Mouse (Mus musculus) midbrain, embryonic 14.5 days (tissue): ENCODE measurements at regions not wholly inside any gene's neighbourhood (a gene's known extent, or its start where the extent isn't known, plus 50 kb on each side); places are given as distances from the start of the nearest gene placed in this dataset.

Experiments
- ATAC-seq: fragments of 200-750 bp; cut with Nextera tagmentation; 2 replicates; pipeline ENCODE4 v1.8.0; 2017; ENCODE audit warnings: moderate number of reproducible peaks, moderate library complexity; ENCODE audit not compliant: low FRiP score, low TSS enrichment
- DNase-seq: peaks from one replicate; pipeline ENCODE4 v3.0.0-alpha.2; 2015
- H3K27ac ChIP-seq: fragments of 300-500 bp; sonication (generic); replicated peaks from 2 replicates; pipeline ENCODE4 v1.5.1; 2014; ENCODE audit warnings: mild to moderate bottlenecking, low read depth, low read length, moderate library complexity
- H3K27me3 ChIP-seq: fragments of 300-500 bp; sonication (generic); 2 replicates; pipeline ENCODE4 v1.6.1; 2014; ENCODE audit warnings: low read length, control low read depth, mixed read lengths; ENCODE audit not compliant: control insufficient read depth, insufficient read depth
- H3K36me3 ChIP-seq: fragments of 300-500 bp; sonication (generic); 2 replicates; pipeline ENCODE4 v1.6.1; 2014; ENCODE audit warnings: low read length, control low read depth; ENCODE audit not compliant: control insufficient read depth, insufficient read depth
- H3K4me1 ChIP-seq: fragments of 300-500 bp; sonication (generic); 2 replicates; pipeline ENCODE4 v1.6.1; 2014; ENCODE audit warnings: mild to moderate bottlenecking, antibody characterized with exemption, low read length, control low read depth; ENCODE audit not compliant: control insufficient read depth, insufficient read depth
- H3K4me2 ChIP-seq: fragments of 300-500 bp; sonication (generic); 2 replicates; pipeline ENCODE4 v1.6.1; 2014; ENCODE audit warnings: mild to moderate bottlenecking, low read length, moderate library complexity
- H3K4me3 ChIP-seq: fragments of 300-500 bp; sonication (generic); replicated peaks from 2 replicates; pipeline ENCODE4 v1.5.1; 2014; ENCODE audit warnings: low read depth, low read length
- H3K9ac ChIP-seq: fragments of 300-500 bp; sonication (generic); replicated peaks from 2 replicates; pipeline ENCODE4 v1.6.1; 2014; ENCODE audit warnings: mild to moderate bottlenecking, low read length, moderate library complexity
- H3K9me3 ChIP-seq: fragments of 300-500 bp; sonication (generic); 2 replicates; pipeline ENCODE4 v1.6.1; 2016; ENCODE audit warnings: low read length, control low read depth, mixed read lengths; ENCODE audit not compliant: control insufficient read depth
- WGBS: fragments of 180-500 bp; shearing (Covaris S2); extraction: QIAGEN DNeasy Blood & Tissue Kit; methylation state at CpG from one replicate; pipeline ENCODE4 v1.1.7; 2014; 5-methylcytosine and 5-hydroxymethylcytosine counted together

- Histone ChIP-seq H3K4me2 (no peak overlapping the region), H3K9ac (no peak overlapping the region), H3K27ac (no peak overlapping the region), H3K4me3 (no peak overlapping the region), H3K4me1 (no peaks in the 10 kb centered on the region), H3K36me3 (no peaks in the 10 kb centered on the region), H3K9me3 (no peaks in the 10 kb centered on the region), H3K27me3 (no peaks in the 10 kb centered on the region)
- WGBS = 33% methylated on average over 9 of the region's 9 CpGs
- ATAC-seq (no peak), DNase-seq (no peak)
These were observed 118.3 kb upstream of the Lef1 start for GRCm38 (mm10) chr3:130991971-130992370.

- H3K9ac ChIP-seq = no peak overlapping the region
- no peaks in the 10 kb centered on the region for H3K27me3 ChIP-seq
- no peaks in the 10 kb centered on the region for H3K36me3 ChIP-seq
- no peak overlapping the region for H3K4me2 ChIP-seq
- no peaks in the 10 kb centered on the region for H3K4me1 ChIP-seq
- WGBS = 100% methylated on average over 2 of the region's 2 CpGs
- H3K9me3 ChIP-seq = no peaks in the 10 kb centered on the region
- ATAC-seq (no peak), DNase-seq (no peak)
- no peak overlapping the region for H3K27ac ChIP-seq
- H3K4me3 ChIP-seq = no peak overlapping the region
These were observed 123.6 kb upstream of the Lef1 start for GRCm38 (mm10) chr3:130986708-130987107.

- Histone ChIP-seq H3K9ac (no peak overlapping the region), H3K4me3 (no peak overlapping the region), H3K4me1 (no peaks in the 10 kb centered on the region), H3K36me3 (no peaks in the 10 kb centered on the region), H3K9me3 (no peaks in the 10 kb centered on the region), H3K27ac (no peak overlapping the region), H3K27me3 (no peaks in the 10 kb centered on the region), H3K4me2 (no peak overlapping the region)
- 98% methylated on average over 2 of the region's 2 CpGs for WGBS
- no peak for ATAC-seq
- no peak for DNase-seq
These were observed 124.2 kb upstream of the Lef1 start for GRCm38 (mm10) chr3:130986101-130986500.

- ATAC-seq = no peak
- Histone ChIP-seq H3K9ac (no peak overlapping the region), H3K4me2 (no peak overlapping the region), H3K27ac (no peak overlapping the region), H3K4me1 (no peaks in the 10 kb centered on the region), H3K36me3 (no peaks in the 10 kb centered on the region), H3K27me3 (no peaks in the 10 kb centered on the region), H3K9me3 (no peaks in the 10 kb centered on the region), H3K4me3 (no peak overlapping the region)
- no peak for DNase-seq
These were observed 128.7 kb upstream of the Lef1 start for GRCm38 (mm10) chr3:130981566-130981965.

GRCm38 (mm10) chr3:130978986-130979642, 131.2 kb upstream of the Lef1 start:
- no peaks in the 10 kb centered on the region for H3K27me3 ChIP-seq
- ATAC-seq (no peak), DNase-seq (no peak)
- H3K4me1 ChIP-seq = no peaks in the 10 kb centered on the region
- no peaks in the 10 kb centered on the region for H3K9me3 ChIP-seq
- 82% methylated on average over 14 of the region's 14 CpGs for WGBS
- H3K4me2 ChIP-seq = no peak overlapping the region
- no peak overlapping the region for H3K27ac ChIP-seq
- no peak overlapping the region for H3K4me3 ChIP-seq
- H3K9ac ChIP-seq = no peak overlapping the region
- no peaks in the 10 kb centered on the region for H3K36me3 ChIP-seq

- Histone ChIP-seq H3K9me3 (no peaks in the 10 kb centered on the region), H3K27me3 (no peaks in the 10 kb centered on the region), H3K36me3 (no peaks in the 10 kb centered on the region), H3K4me2 (no peak overlapping the region), H3K4me3 (no peak overlapping the region), H3K27ac (no peak overlapping the region), H3K9ac (no peak overlapping the region), H3K4me1 (no peaks in the 10 kb centered on the region)
- ATAC-seq = no peak
- 61% methylated on average over 13 of the region's 13 CpGs for WGBS
- DNase-seq = no peak
These were observed 132.2 kb upstream of the Lef1 start for GRCm38 (mm10) chr3:130977921-130978700.

DNA sequence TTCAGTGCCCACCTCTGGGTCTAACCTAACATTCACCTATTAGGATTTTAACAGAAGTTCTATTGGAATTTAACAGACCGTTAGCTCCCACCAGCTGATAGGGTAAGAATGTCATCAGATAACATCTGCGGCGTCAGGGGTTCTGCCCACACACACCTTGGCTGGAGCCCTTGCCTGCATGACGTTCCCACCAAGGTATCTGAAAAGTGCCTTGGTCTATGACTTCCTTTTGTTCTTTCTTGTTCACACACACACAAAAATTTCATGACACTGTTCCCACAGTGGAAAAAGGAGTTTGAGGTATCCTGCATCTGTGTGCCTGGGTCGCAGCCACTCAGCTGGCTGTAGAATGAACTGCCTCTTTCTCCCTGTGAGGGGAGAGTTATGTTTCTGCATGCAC, 134.1 kb upstream of the Lef1 start:
- Histone ChIP-seq H3K4me1 (0 out of 2 replicates have a peak, but pooled peaks cover 2% of the 10 kb centered on the region), H3K27ac (no peak overlapping the region), H3K27me3 (no peaks in the 10 kb centered on the region), H3K9ac (no peak overlapping the region), H3K4me3 (no peak overlapping the region), H3K9me3 (no peaks in the 10 kb centered on the region), H3K36me3 (no peaks in the 10 kb centered on the region), H3K4me2 (no peak overlapping the region)
- DNase-seq = no peak
- WGBS = 89% methylated on average over 5 of the region's 5 CpGs
- no peak for ATAC-seq

DNA sequence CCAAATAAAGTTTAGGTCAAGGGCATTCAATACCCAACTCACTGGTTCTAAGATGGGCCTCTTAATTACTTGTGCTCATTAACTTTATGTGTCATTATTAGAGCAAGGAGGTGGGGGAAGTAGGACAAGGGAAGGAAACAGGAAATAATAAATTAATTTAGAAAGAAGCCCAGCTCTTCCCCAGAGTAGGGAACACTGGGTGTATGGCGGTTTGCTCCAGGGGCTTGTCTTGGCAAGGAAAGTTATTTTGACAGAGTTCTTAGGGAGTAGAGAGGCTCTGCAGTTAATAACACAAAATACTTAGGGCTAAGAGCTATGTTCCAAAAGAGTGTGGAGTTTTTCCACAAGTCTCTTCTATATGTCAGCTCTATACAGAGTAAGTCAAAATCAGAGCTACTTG, 135.0 kb upstream of the Lef1 start:
- Histone ChIP-seq H3K36me3 (no peaks in the 10 kb centered on the region), H3K9ac (no peak overlapping the region), H3K27ac (no peak overlapping the region), H3K4me2 (no peak overlapping the region), H3K9me3 (no peaks in the 10 kb centered on the region), H3K27me3 (no peaks in the 10 kb centered on the region), H3K4me1 (0 out of 2 replicates have a peak, but pooled peaks cover 2% of the 10 kb centered on the region), H3K4me3 (no peak overlapping the region)
- DNase-seq (no peak), ATAC-seq (no peak)
- 79% methylated on average over 1 of the region's 1 CpGs for WGBS

DNA sequence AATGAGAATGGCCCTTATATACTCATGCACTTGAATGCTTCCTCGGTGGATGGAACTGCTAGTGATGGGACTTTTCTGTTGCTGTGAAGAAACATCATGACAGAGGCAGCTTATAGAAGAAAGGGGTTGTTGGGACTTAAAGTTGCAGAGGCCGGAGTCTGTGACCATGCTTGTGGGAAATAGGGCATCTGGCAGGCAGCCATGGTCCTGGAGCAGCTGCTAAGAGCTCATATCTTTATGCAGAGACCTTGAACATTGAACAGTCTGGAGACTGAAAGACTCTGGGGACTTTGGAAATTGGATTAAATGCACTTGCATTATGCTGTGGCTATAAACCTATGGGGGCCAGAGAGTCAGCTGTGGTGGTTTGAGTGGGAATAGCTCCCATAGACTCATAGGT, 138.1 kb upstream of the Lef1 start:
- no peak for ATAC-seq
- H3K4me3 ChIP-seq = no peak overlapping the region

More for the DNA sequence above, 138.1 kb upstream of the Lef1 start:
- no peaks in the 10 kb centered on the region for H3K36me3 ChIP-seq
- H3K27ac ChIP-seq = no peak overlapping the region
- H3K4me2 ChIP-seq = no peak overlapping the region
- no peak overlapping the region for H3K9ac ChIP-seq
- DNase-seq = peak; percentile 41
- WGBS = 42% methylated on average over 2 of the region's 2 CpGs
- no peaks in the 10 kb centered on the region for H3K27me3 ChIP-seq
- 0 out of 2 replicates have a peak, but pooled peaks cover 2% of the 10 kb centered on the region for H3K4me1 ChIP-seq
- no peaks in the 10 kb centered on the region for H3K9me3 ChIP-seq
